26 mouse cellular contexts compared by ENCODE assay signal in genomic region chr1:170967581-170967980, GRCm38 (mm10). TPM values are rescaled to one million over a fixed set of nuclear protein-coding genes. Genes with fewer than 3 reads are reported as not detected.
A peak's percentile ranks its signal among the peaks of the same experiment; 100 is the strongest.
DNase-seq lines count a peak whose midpoint lies in the region; ATAC-seq and TF ChIP-seq lines count a peak whose summit lies in the region.
"Had no signal": no experiment of that assay in that cellular context is flagged by ENCODE, and none has a peak within 500 bp of the region (broad histone marks: within the 10 kb centered on the region; RNA-seq: fewer than 3 reads in every experiment).

No protein-coding gene starts in this region.

- 28% methylated on average over 3 of the region's 3 CpGs for WGBS in liver, adult 2 months
- 86% methylated on average over 3 of the region's 3 CpGs for WGBS in forebrain, embryonic 14.5 days

- no peaks in the 10 kb centered on the region for H3K79me2 ChIP-seq in liver, adult 2 months (ENCODE audit: control insufficient read depth, insufficient read depth, low read length)

- H3K4me3 ChIP-seq in liver, adult 2 months (ENCODE audit: insufficient read depth, low read depth, low read length): no peak overlapping the region
- H3K4me3 ChIP-seq in forebrain, embryonic 14.5 days (ENCODE audit: low read depth, low read length): no peak overlapping the region
- H3K4me3 ChIP-seq: embryonic facial prominence, embryonic 15.5 days; forebrain, embryonic 13.5 days; limb, embryonic 10.5 days; liver, embryonic 15.5 days; midbrain, embryonic 10.5 days had no signal

- no peak for TF ChIP-seq POLR2A in liver, adult 2 months (IDR thresholded peaks at IDR 0.05; ENCODE audit: extremely low read depth, insufficient read depth, low read length)

- peak; percentile 23 to 70 for DNase-seq in adrenal gland, adult (ENCODE audit: inconsistent age in 2 of 2, low spot score in 1 of 2)
- DNase-seq in adrenal gland, postnatal 4 days (ENCODE audit: low spot score in 2 of 2): no peak
- DNase-seq in liver, adult 2 months (ENCODE audit: extremely low read depth, low read depth, low spot score): peak; percentile 45
- no peak for DNase-seq in liver
- no peak for DNase-seq in left cerebral cortex, postnatal 14 days (ENCODE audit: low spot score in 2 of 2)
- no peak for DNase-seq in forebrain, embryonic 14.5 days (ENCODE audit: low spot score)
- DNase-seq: cerebellum, adult 11-12 months; kidney, adult 18-20 months; kidney, postnatal 36 days; right cerebral cortex, adult 18-20 months; thymus, postnatal 4 days had no signal

- H3K27ac ChIP-seq in liver, adult 2 months (replicated peaks; ENCODE audit: insufficient read depth, low read depth, low read length): peak overlapping the region; percentile 65
- no peak overlapping the region for H3K27ac ChIP-seq in forebrain, embryonic 14.5 days (ENCODE audit: low read depth, low read length)
- H3K27ac ChIP-seq: embryonic facial prominence, embryonic 15.5 days; forebrain, embryonic 13.5 days; limb, embryonic 10.5 days; liver, embryonic 15.5 days; midbrain, embryonic 10.5 days had no signal

- H3K4me1 ChIP-seq in liver, adult 2 months (ENCODE audit: control insufficient read depth, insufficient read depth, low read length): peaks cover 3% of the 10 kb centered on the region; the same call in 1 of the 2 replicates
- H3K4me1 ChIP-seq in forebrain, embryonic 14.5 days (ENCODE audit: control insufficient read depth, insufficient read depth, low read length): no peaks in the 10 kb centered on the region
- H3K4me1 ChIP-seq: embryonic facial prominence, embryonic 15.5 days; forebrain, embryonic 13.5 days; limb, embryonic 10.5 days; liver, embryonic 15.5 days; midbrain, embryonic 10.5 days had no signal

- intact Hi-C loops in left cerebral cortex, postnatal 14 days (cut with DNase I): no loop called here

- no peaks in the 10 kb centered on the region for H3K9me3 ChIP-seq in forebrain, embryonic 14.5 days (replicated peaks; ENCODE audit: control insufficient read depth, low read length)
- H3K9me3 ChIP-seq: embryonic facial prominence, embryonic 15.5 days; forebrain, embryonic 13.5 days; limb, embryonic 10.5 days; liver, embryonic 15.5 days; midbrain, embryonic 10.5 days had no signal

- no peak overlapping the region for H3K9ac ChIP-seq in liver, adult 2 months (ENCODE audit: low read depth, low read length)
- H3K9ac ChIP-seq in forebrain, embryonic 14.5 days (ENCODE audit: low read length): no peak overlapping the region
- H3K9ac ChIP-seq: embryonic facial prominence, embryonic 15.5 days; forebrain, embryonic 13.5 days; liver, embryonic 15.5 days had no signal

- H3K27me3 ChIP-seq in liver, adult 2 months (ENCODE audit: control insufficient read depth, insufficient read depth, low read length): no peaks in the 10 kb centered on the region
- H3K27me3 ChIP-seq in forebrain, embryonic 14.5 days (replicated peaks; ENCODE audit: control insufficient read depth, insufficient read depth, low read length): no peaks in the 10 kb centered on the region
- H3K27me3 ChIP-seq: CH12.LX; embryonic facial prominence, embryonic 15.5 days; forebrain, embryonic 13.5 days; liver, embryonic 15.5 days had no signal

- peaks cover 4% of the 10 kb centered on the region for H3K36me3 ChIP-seq in liver, adult 2 months (ENCODE audit: control insufficient read depth, insufficient read depth, low read length)
- no peaks in the 10 kb centered on the region for H3K36me3 ChIP-seq in forebrain, embryonic 14.5 days (ENCODE audit: control insufficient read depth, insufficient read depth, low read length)
- H3K36me3 ChIP-seq: embryonic facial prominence, embryonic 15.5 days; limb, embryonic 10.5 days; liver, embryonic 15.5 days; midbrain, embryonic 10.5 days had no signal

- ATAC-seq in granulocyte monocyte progenitor cell, adult 5-6 weeks (replicated peaks; ENCODE audit: poor library complexity, severe bottlenecking): peak; percentile 96
- peak; percentile 92 for ATAC-seq in megakaryocyte progenitor cell, adult 5-6 weeks (replicated peaks; ENCODE audit: poor library complexity)
- no peak for ATAC-seq in forebrain, embryonic 14.5 days
- ATAC-seq: forebrain, embryonic 13.5 days; hindbrain, embryonic 16.5 days had no signal

- H3K4me2 ChIP-seq in forebrain, embryonic 14.5 days (ENCODE audit: low read length): no peak overlapping the region
- H3K4me2 ChIP-seq: embryonic facial prominence, embryonic 15.5 days; forebrain, embryonic 13.5 days; liver, embryonic 15.5 days had no signal

- TF ChIP-seq CTCF in liver, adult 2 months (IDR thresholded peaks at IDR 0.05; ENCODE audit: low read depth, low read length): no peak

RNA-seq across cellular contexts. Expression of gene Fcgr2b, which starts 8.8 kb away (rescaled TPM):
- 10 to 100 TPM in 1 of 2 experiments, 1 to 10 TPM in 1; 7.0 to 11.3 TPM for total RNA-seq in adrenal gland, postnatal 4 days (2021)
- total RNA-seq in liver, adult 2 months (2014; rRNA removed): 56.6 and 68.7 TPM in 2 replicates
- polyA plus RNA-seq in liver, adult 2 months (2012; rRNA removed): 18.6 and 34.9 TPM in 2 replicates
- 106 and 115 TPM in 2 replicates for total RNA-seq in granulocyte monocyte progenitor cell, adult 5-6 weeks (2014; fragmentation: Nextera tagmentation)
- total RNA-seq in granulocyte monocyte progenitor cell, adult 5-6 weeks (2017): 106 and 143 TPM in 2 replicates
- total RNA-seq in megakaryocyte progenitor cell, adult 5-6 weeks (2015): 142 and 144 TPM in 2 replicates
- 99.9 and 118 TPM in 2 replicates for total RNA-seq in megakaryocyte progenitor cell, adult 5-6 weeks (2017)
- total RNA-seq in left cerebral cortex, postnatal 14 days (2021): 1 to 10 TPM; 4.6 to 5.2 TPM
- polyA plus RNA-seq in forebrain, embryonic 14.5 days (2014; fragmentation: Nextera tagmentation; extraction: Ambion mirVana): 0.52 and 1.5 TPM in 2 replicates
- polyA plus RNA-seq: midbrain, embryonic 10.5 days had no signal

RNA-seq across cellular contexts. Expression of gene Fcrla, which starts 40.2 kb away (rescaled TPM):
- total RNA-seq in adrenal gland, postnatal 4 days (2021): 1 to 10 TPM in 1 of 2 experiments, under 1 TPM in 1; 0.64 to 1.0 TPM
- total RNA-seq in liver, adult 2 months (2014; rRNA removed): 0.83 and 1.1 TPM in 2 replicates
- polyA plus RNA-seq in liver, adult 2 months (2012; rRNA removed): 0.37 and 1.1 TPM in 2 replicates
- not detected in 2 replicates for total RNA-seq in granulocyte monocyte progenitor cell, adult 5-6 weeks (2014; fragmentation: Nextera tagmentation)
- total RNA-seq in granulocyte monocyte progenitor cell, adult 5-6 weeks (2017): not detected in 2 replicates
- not detected in 2 replicates for total RNA-seq in megakaryocyte progenitor cell, adult 5-6 weeks (2015)
- total RNA-seq in megakaryocyte progenitor cell, adult 5-6 weeks (2017): not detected in 2 replicates
- total RNA-seq in left cerebral cortex, postnatal 14 days (2021): not detected
- polyA plus RNA-seq in forebrain, embryonic 14.5 days (2014; fragmentation: Nextera tagmentation; extraction: Ambion mirVana): not detected in 2 replicates
- polyA plus RNA-seq: brain, embryonic 14.5 days; embryonic facial prominence, embryonic 15.5 days; forebrain, embryonic 13.5 days; hindbrain, embryonic 16.5 days; limb, embryonic 10.5 days; midbrain, embryonic 10.5 days; neural tube, embryonic 14.5 days had no signal

RNA-seq across cellular contexts. Expression of gene Fcgr4, which starts 51.1 kb away (rescaled TPM):
- 1 to 10 TPM; 1.8 to 2.1 TPM for total RNA-seq in adrenal gland, postnatal 4 days (2021)
- 8.4 and 10.3 TPM in 2 replicates for total RNA-seq in liver, adult 2 months (2014; rRNA removed)
- polyA plus RNA-seq in liver, adult 2 months (2012; rRNA removed): 3.1 and 4.5 TPM in 2 replicates
- total RNA-seq in granulocyte monocyte progenitor cell, adult 5-6 weeks (2014; fragmentation: Nextera tagmentation): 0.58 and 2.9 TPM in 2 replicates
- 3.1 and 3.5 TPM in 2 replicates for total RNA-seq in granulocyte monocyte progenitor cell, adult 5-6 weeks (2017)
- 5.4 and 10.5 TPM in 2 replicates for total RNA-seq in megakaryocyte progenitor cell, adult 5-6 weeks (2015)
- 7.7 and 8.0 TPM in 2 replicates for total RNA-seq in megakaryocyte progenitor cell, adult 5-6 weeks (2017)
- not detected for total RNA-seq in left cerebral cortex, postnatal 14 days (2021)
- 0.41 and 0.50 TPM in 2 replicates for polyA plus RNA-seq in forebrain, embryonic 14.5 days (2014; fragmentation: Nextera tagmentation; extraction: Ambion mirVana)
- total RNA-seq: layer of hippocampus, postnatal 14 days had no signal
- polyA plus RNA-seq: forebrain, embryonic 13.5 days; limb, embryonic 10.5 days; midbrain, embryonic 10.5 days; neural tube, embryonic 14.5 days; testis, adult 2 months had no signal

RNA-seq across cellular contexts. Expression of gene Fcrlb, which starts 54.8 kb away (rescaled TPM):
- not detected for total RNA-seq in adrenal gland, postnatal 4 days (2021)
- total RNA-seq in liver, adult 2 months (2014; rRNA removed): 0.18 and 0.20 TPM in 2 replicates
- polyA plus RNA-seq in liver, adult 2 months (2012; rRNA removed): 0.11 TPM in 1 of 2 replicates, not detected in the other
- total RNA-seq in granulocyte monocyte progenitor cell, adult 5-6 weeks (2014; fragmentation: Nextera tagmentation): not detected in 2 replicates
- not detected in 2 replicates for total RNA-seq in granulocyte monocyte progenitor cell, adult 5-6 weeks (2017)
- total RNA-seq in megakaryocyte progenitor cell, adult 5-6 weeks (2015): not detected in 2 replicates
- total RNA-seq in megakaryocyte progenitor cell, adult 5-6 weeks (2017): not detected in 2 replicates
- under 1 TPM in 1 of 2 experiments, not detected in 1; 0.53 TPM for total RNA-seq in left cerebral cortex, postnatal 14 days (2021)
- not detected in 2 replicates for polyA plus RNA-seq in forebrain, embryonic 14.5 days (2014; fragmentation: Nextera tagmentation; extraction: Ambion mirVana)
- total RNA-seq: CH12.LX; heart, adult 18-20 months; heart, postnatal 14 days had no signal
- polyA plus RNA-seq: forebrain, embryonic 13.5 days; limb, embryonic 10.5 days; midbrain, embryonic 10.5 days had no signal

Comparison
In these comparisons a context has a peak if more than half of its experiments do, and no peak if none do; other contexts are left out.
1. DNase-seq: peak in adrenal gland, adult (2 of 2) and liver, adult 2 months (single experiment); none in adrenal gland, postnatal 4 days (0 of 2), liver (single experiment), left cerebral cortex, postnatal 14 days (0 of 2) and forebrain, embryonic 14.5 days (single experiment).